Mouse (Mus musculus) right cerebral cortex, postnatal 10 days (tissue): Measurements from ENCODE around the gene Olfr1494.

Source experiments
- DNase-seq, 2 experiments: peaks; one replicate each; pipeline ENCODE4 v3.0.0; 2021; ENCODE audit warnings: low spot score in 2 of 2

Olfr1494 gene

GRCm38 (mm10) chr19:13739428-13739827 lies at the start of gene Olfr1494:
TSS of gene Olfr1494 (plus strand) at chr19:13739728.
- no peak for DNase-seq

DNA sequence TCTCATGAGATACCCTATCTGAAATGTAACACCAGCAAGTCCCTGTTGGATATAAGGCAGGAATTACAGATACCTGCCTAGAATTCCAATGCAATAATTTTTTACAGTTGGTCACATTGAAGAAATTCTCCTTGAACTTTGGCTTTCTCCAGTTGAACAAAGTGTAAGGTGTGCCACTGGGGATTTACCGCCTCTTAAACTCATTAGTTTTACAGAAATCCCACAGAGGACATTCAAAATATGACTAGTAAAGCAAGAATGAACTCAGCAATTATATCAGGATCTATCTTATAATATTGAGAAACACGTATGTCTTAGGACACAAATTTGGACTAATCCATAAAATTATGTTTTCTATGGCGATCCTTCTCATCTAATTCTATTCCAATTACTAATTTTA lies 42.6 kb upstream of the Olfr1494 start, which contains the start of gene Olfr1491:
Olfr1491 (plus strand) TSS at position 301 of the 400 bp plus-strand sequence.
- no peak for DNase-seq

GRCm38 (mm10) chr19:13722978-13723377 lies 16.6 kb upstream of the Olfr1494 start, which contains the start of gene Olfr1493-ps1:
TSS of gene Olfr1493-ps1 (plus strand) at chr19:13723278.
- no peak for DNase-seq

DNA sequence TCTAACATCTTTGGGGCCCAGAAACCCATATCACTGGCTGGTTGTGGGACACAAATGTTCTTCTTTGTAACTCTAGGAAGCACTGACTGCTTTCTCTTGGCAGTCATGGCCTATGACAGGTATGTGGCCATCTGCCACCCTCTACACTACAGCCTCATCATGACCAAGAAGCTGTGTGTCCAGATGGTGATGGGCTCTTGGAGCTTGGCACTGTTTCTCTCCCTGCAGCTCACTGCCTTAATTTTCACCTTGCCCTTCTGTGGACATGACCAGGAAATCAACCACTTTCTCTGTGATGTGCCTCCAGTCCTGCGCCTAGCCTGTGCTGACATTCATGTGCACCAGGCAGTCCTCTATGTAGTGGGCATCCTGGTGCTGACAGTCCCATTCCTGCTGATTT lies 9.8 kb downstream of the Olfr1494 start:
- no peak for DNase-seq

DNA sequence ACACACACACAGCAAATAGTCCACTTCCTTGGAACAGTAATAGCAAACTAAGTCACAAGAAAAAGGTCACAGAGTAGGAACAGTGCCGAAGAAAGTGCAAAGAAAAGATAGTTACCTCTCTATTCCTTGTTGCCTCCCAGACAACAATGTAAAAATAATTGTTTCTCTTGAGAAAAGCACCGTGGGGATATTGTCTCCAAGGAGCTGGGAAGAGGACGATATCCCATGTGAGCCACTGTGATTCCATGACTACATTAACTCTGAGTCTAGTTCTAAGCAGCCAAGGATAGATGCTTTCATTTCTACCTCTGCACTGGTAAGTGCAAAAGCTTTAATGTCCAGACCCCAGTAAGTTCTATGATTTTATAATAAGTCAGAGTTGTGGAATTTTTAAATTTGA lies 24.8 kb downstream of the Olfr1494 start, which contains the start of gene Olfr1495:
Olfr1495 (plus strand) TSS at position 301 of the 400 bp plus-strand sequence.
- no peak for DNase-seq

GRCm38 (mm10) chr19:13768565-13769276 lies 29.2 kb downstream of the Olfr1494 start:
- no peak for DNase-seq

DNA sequence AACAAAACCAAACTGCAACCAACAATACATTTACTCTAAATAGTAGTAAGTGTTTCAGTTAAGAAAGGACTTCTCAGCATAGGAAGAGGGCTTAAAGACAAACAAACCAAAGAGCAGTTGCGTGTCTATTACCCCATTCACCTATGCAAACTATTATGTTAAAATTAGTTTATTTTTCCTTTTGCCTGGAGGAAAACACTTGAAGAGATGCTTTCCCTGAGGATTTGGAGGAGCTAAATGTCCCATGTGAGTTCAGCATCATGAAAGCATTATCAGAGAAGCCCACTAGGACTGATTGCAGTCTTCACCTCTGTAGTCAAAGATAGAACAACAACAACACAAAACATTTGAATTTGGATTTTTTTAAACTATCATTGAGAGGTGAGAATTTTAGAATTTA lies 38.0 kb downstream of the Olfr1494 start, which contains the start of gene Olfr1496:
Olfr1496 (plus strand) TSS at position 301 of the 400 bp plus-strand sequence.
- DNase-seq = no peak

GRCm38 (mm10) chr19:13798102-13798501 lies 58.6 kb downstream of the Olfr1494 start, which contains the start of gene Olfr1497:
TSS of gene Olfr1497 (minus strand) at chr19:13798202.
- no peak for DNase-seq
